ENCODE assay signal across 7 mouse cellular contexts in the genomic region with DNA sequence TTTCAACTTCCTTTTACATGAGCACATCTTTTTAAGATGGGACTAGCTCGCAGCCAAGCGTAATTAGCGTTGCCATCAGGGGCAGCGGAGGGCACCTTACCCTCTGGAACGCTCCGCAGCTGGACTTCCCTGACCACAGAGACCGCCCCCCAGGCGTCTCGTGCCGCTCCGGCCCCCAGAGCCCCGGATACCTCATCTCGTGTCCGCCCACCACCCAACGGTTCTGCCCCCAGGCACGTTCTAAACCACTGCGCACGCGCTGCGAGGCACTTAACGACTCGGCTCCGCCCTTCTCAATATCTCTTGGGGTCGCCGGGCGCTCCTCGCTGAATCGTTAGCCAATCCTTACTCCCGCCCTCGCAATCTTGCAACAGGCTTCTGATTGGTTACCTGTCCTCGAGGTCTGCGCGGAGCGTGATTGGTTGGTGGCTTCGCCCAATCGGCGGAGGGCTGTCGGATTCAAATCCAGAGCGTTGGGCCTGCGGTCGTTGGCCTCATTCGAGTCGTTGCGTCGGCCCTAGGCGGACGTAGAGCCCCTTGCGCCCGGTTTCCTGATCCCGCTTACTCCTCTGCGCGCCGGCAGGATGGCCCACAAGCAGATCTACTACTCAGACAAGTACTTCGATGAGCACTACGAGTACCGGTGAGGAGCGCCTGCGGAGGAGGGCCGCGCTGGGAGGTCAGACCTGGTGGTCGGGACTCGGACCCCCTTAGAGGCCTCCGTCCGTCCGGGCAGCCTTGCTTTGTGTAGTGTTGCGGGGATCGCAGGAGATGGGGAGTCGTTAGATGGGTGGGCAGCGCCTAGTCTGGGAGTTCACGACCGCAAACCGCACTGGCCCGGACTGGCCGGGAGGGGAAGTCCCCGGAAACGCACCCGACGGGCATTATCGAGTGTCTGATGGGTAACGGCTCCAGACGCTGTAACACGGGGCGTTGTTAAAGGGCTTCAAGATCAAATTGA. TPM values are rescaled to one million over a fixed set of nuclear protein-coding genes. Genes with fewer than 3 reads are reported as not detected.
A peak's percentile ranks its signal among the peaks of the same experiment; 100 is the strongest.
DNase-seq lines count a peak whose midpoint lies in the region; ATAC-seq lines count a peak whose summit lies in the region.

A gene (plus strand): TSS at position 404 of the 961 bp plus-strand sequence.

- peak; percentile 98 for DNase-seq in adrenal gland, postnatal 14 days
- peak; percentile 100 for DNase-seq in embryonic facial prominence, embryonic 11.5 days (ENCODE audit: low spot score)
- DNase-seq in kidney, adult 11 months = peak; percentile 99
- DNase-seq in limb, embryonic 10.5 days (ENCODE audit: low spot score) = peak; percentile 98
- DNase-seq in spleen, adult 12 weeks (ENCODE audit: low spot score) = peak; percentile 91

- no peaks in the 10 kb centered on the region for H3K9me3 ChIP-seq in embryonic facial prominence, embryonic 11.5 days (replicated peaks; ENCODE audit: control insufficient read depth, low read length)
- no peaks in the 10 kb centered on the region for H3K9me3 ChIP-seq in limb, embryonic 10.5 days (replicated peaks)
- no peaks in the 10 kb centered on the region for H3K9me3 ChIP-seq in midbrain, embryonic 13.5 days

- H3K4me2 ChIP-seq in embryonic facial prominence, embryonic 11.5 days (ENCODE audit: low read depth, low read length) = peak within 1 kb of the TSS; percentile 62
- peak within 1 kb of the TSS; percentile 92 for H3K4me2 ChIP-seq in midbrain, embryonic 13.5 days (replicated peaks)

- no peaks in the 10 kb centered on the region for H3K36me3 ChIP-seq in embryonic facial prominence, embryonic 11.5 days (replicated peaks; ENCODE audit: control insufficient read depth, insufficient read depth, low read depth, low read length)
- peaks cover 9% of the 10 kb centered on the region for H3K36me3 ChIP-seq in limb, embryonic 10.5 days
- H3K36me3 ChIP-seq in midbrain, embryonic 13.5 days = no peaks in the 10 kb centered on the region

- no peaks in the 10 kb centered on the region for H3K27me3 ChIP-seq in embryonic facial prominence, embryonic 11.5 days (ENCODE audit: control insufficient read depth, insufficient read depth, low read length)
- no peaks in the 10 kb centered on the region for H3K27me3 ChIP-seq in limb, embryonic 10.5 days (ENCODE audit: low read depth, poor library complexity, severe bottlenecking)
- H3K27me3 ChIP-seq in midbrain, embryonic 13.5 days = no peaks in the 10 kb centered on the region

- H3K27ac ChIP-seq in embryonic facial prominence, embryonic 11.5 days (replicated peaks; ENCODE audit: low read depth, low read length) = peak within 1 kb of the TSS; percentile 79
- peak within 1 kb of the TSS; percentile 97 for H3K27ac ChIP-seq in limb, embryonic 10.5 days
- peak within 1 kb of the TSS; percentile 69 for H3K27ac ChIP-seq in midbrain, embryonic 13.5 days

- H3K4me3 ChIP-seq in embryonic facial prominence, embryonic 11.5 days (ENCODE audit: low read depth, low read length) = peak within 1 kb of the TSS; percentile 88
- peak within 1 kb of the TSS; percentile 97 for H3K4me3 ChIP-seq in limb, embryonic 10.5 days
- H3K4me3 ChIP-seq in midbrain, embryonic 13.5 days (replicated peaks) = peak within 1 kb of the TSS; percentile 77

- WGBS in embryonic facial prominence, embryonic 11.5 days = under 1% methylated on average over 83 of the region's 83 CpGs
- under 1% methylated on average over 83 of the region's 83 CpGs for WGBS in limb, embryonic 10.5 days
- under 1% methylated on average over 83 of the region's 83 CpGs for WGBS in midbrain, embryonic 13.5 days

- peak; percentile 96 for ATAC-seq in embryonic facial prominence, embryonic 11.5 days (replicated peaks; ENCODE audit: insufficient number of reproducible peaks, low FRiP score, low TSS enrichment, low read depth)
- ATAC-seq in granulocyte monocyte progenitor cell, adult 5-6 weeks (replicated peaks; ENCODE audit: poor library complexity, severe bottlenecking) = peak; percentile 81
- peak; percentile 98 for ATAC-seq in midbrain, embryonic 13.5 days

- H3K4me1 ChIP-seq in embryonic facial prominence, embryonic 11.5 days (ENCODE audit: control insufficient read depth, insufficient read depth, low read length) = peaks cover 4% of the 10 kb centered on the region
- peaks cover 29% of the 10 kb centered on the region for H3K4me1 ChIP-seq in limb, embryonic 10.5 days
- peaks cover 26% of the 10 kb centered on the region for H3K4me1 ChIP-seq in midbrain, embryonic 13.5 days (replicated peaks)

- peak within 1 kb of the TSS; percentile 95 for H3K9ac ChIP-seq in embryonic facial prominence, embryonic 11.5 days (replicated peaks; ENCODE audit: low read length)
- peak within 1 kb of the TSS; percentile 74 for H3K9ac ChIP-seq in midbrain, embryonic 13.5 days (replicated peaks)

RNA-seq across cellular contexts. Expression of the gene that starts here (rescaled TPM):
- total RNA-seq in adrenal gland, postnatal 14 days (2021) = 27.0 and 29.6 TPM in 2 replicates
- 407 and 422 TPM in 2 replicates for polyA plus RNA-seq in embryonic facial prominence, embryonic 11.5 days (2014; fragmentation: Nextera tagmentation; extraction: Ambion mirVana)
- total RNA-seq in granulocyte monocyte progenitor cell, adult 5-6 weeks (2014; fragmentation: Nextera tagmentation) = 271 and 351 TPM in 2 replicates
- 247 and 266 TPM in 2 replicates for total RNA-seq in granulocyte monocyte progenitor cell, adult 5-6 weeks (2017)
- 393 and 424 TPM in 2 replicates for polyA plus RNA-seq in limb, embryonic 10.5 days (2016; fragmentation: Nextera tagmentation; extraction: Ambion mirVana)
- 131 and 134 TPM in 2 replicates for polyA plus RNA-seq in midbrain, embryonic 13.5 days (2015; fragmentation: Nextera tagmentation; extraction: Ambion mirVana)

Comparison
In these comparisons a context has a peak if more than half of its experiments do, and no peak if none do; other contexts are left out.
1. Peak in every context shown above with its lines: DNase-seq, ATAC-seq, H3K4me3 ChIP-seq and H3K27ac ChIP-seq.